ENCODE assay signal across 8 mouse cellular contexts in genomic region chr13:39011696-39012095, GRCm38 (mm10). TPM values are rescaled to one million over a fixed set of nuclear protein-coding genes. Genes with fewer than 3 reads are reported as not detected.
A peak's percentile ranks its signal among the peaks of the same experiment; 100 is the strongest.
DNase-seq lines count a peak whose midpoint lies in the region; ATAC-seq and TF ChIP-seq lines count a peak whose summit lies in the region.

No protein-coding gene starts in this region.

- intact Hi-C loops in heart, adult 2 months (cut with DNase I) = loop anchor here (2.0 to 10.0 kb wide), 2 partner anchors 157 to 319 kb away; no protein-coding TSS in a partner anchor

- H3K9ac ChIP-seq in embryonic facial prominence, embryonic 12.5 days = no peak overlapping the region
- H3K9ac ChIP-seq in heart, adult 2 months (ENCODE audit: low read depth, low read length) = no peak overlapping the region
- 0 out of 2 replicates have a peak overlapping the region, but pooled peaks have one; percentile 13 for H3K9ac ChIP-seq in limb, embryonic 11.5 days (ENCODE audit: low read length)
- H3K9ac ChIP-seq in midbrain, embryonic 15.5 days = no peak overlapping the region

- H3K27me3 ChIP-seq in embryonic facial prominence, embryonic 12.5 days = no peaks in the 10 kb centered on the region
- H3K27me3 ChIP-seq in heart, adult 2 months (ENCODE audit: control insufficient read depth, insufficient read depth, low read length) = no peaks in the 10 kb centered on the region
- no peaks in the 10 kb centered on the region; the same call in 1 of the 2 replicates for H3K27me3 ChIP-seq in kidney, adult 2 months (replicated peaks; ENCODE audit: control insufficient read depth, insufficient read depth, low read length)
- no peaks in the 10 kb centered on the region for H3K27me3 ChIP-seq in limb, embryonic 11.5 days (ENCODE audit: control insufficient read depth, insufficient read depth, low read length)
- H3K27me3 ChIP-seq in midbrain, embryonic 15.5 days (replicated peaks) = no peaks in the 10 kb centered on the region

- TF ChIP-seq POLR2A in heart, adult 2 months (IDR thresholded peaks at IDR 0.05; ENCODE audit: insufficient read depth, low read depth, low read length) = no peak
- TF ChIP-seq POLR2A in kidney, adult 2 months (IDR thresholded peaks at IDR 0.05; ENCODE audit: low read depth, low read length) = no peak

- WGBS in embryonic facial prominence, embryonic 12.5 days = 3% methylated on average over 8 of the region's 8 CpGs
- WGBS in heart, adult 2 months = 4% methylated on average over 8 of the region's 8 CpGs
- WGBS in kidney, adult 2 months = 7% methylated on average over 8 of the region's 8 CpGs
- 5% methylated on average over 8 of the region's 8 CpGs for WGBS in limb, embryonic 11.5 days
- 5% methylated on average over 8 of the region's 8 CpGs for WGBS in midbrain, embryonic 15.5 days

- H3K9me3 ChIP-seq in embryonic facial prominence, embryonic 12.5 days = no peaks in the 10 kb centered on the region
- H3K9me3 ChIP-seq in limb, embryonic 11.5 days (ENCODE audit: control insufficient read depth, low read length) = no peaks in the 10 kb centered on the region
- H3K9me3 ChIP-seq in midbrain, embryonic 15.5 days = no peaks in the 10 kb centered on the region

- no peaks in the 10 kb centered on the region; the same call in 1 of the 2 replicates for H3K4me1 ChIP-seq in embryonic facial prominence, embryonic 12.5 days
- no peaks in the 10 kb centered on the region for H3K4me1 ChIP-seq in heart, adult 2 months (ENCODE audit: control insufficient read depth, insufficient read depth, low read length)
- H3K4me1 ChIP-seq in kidney, adult 2 months (ENCODE audit: control insufficient read depth, insufficient read depth, low read length) = no peaks in the 10 kb centered on the region
- H3K4me1 ChIP-seq in limb, embryonic 11.5 days (ENCODE audit: control insufficient read depth, insufficient read depth, low read length) = no peaks in the 10 kb centered on the region
- peaks cover 4% of the 10 kb centered on the region; the same call in 1 of the 2 replicates for H3K4me1 ChIP-seq in midbrain, embryonic 15.5 days

- TF ChIP-seq CTCF in heart, adult 2 months (IDR thresholded peaks at IDR 0.05) = no peak; the same call in none of the 2 replicates
- peak; percentile 93 for TF ChIP-seq CTCF in kidney, adult 2 months (conservative IDR thresholded peaks at IDR 0.05; ENCODE audit: insufficient read depth, insufficient read length, low read depth, low read length)

- H3K36me3 ChIP-seq in embryonic facial prominence, embryonic 12.5 days = no peaks in the 10 kb centered on the region
- H3K36me3 ChIP-seq in heart, adult 2 months (ENCODE audit: control insufficient read depth, insufficient read depth, low read length) = no peaks in the 10 kb centered on the region
- no peaks in the 10 kb centered on the region for H3K36me3 ChIP-seq in kidney, adult 2 months (ENCODE audit: control insufficient read depth, insufficient read depth, low read length)
- no peaks in the 10 kb centered on the region for H3K36me3 ChIP-seq in limb, embryonic 11.5 days (ENCODE audit: control insufficient read depth, insufficient read depth, low read length)
- no peaks in the 10 kb centered on the region for H3K36me3 ChIP-seq in midbrain, embryonic 15.5 days (replicated peaks)

- peak; percentile 0 to 33 for DNase-seq in monocyte, adult 2 months (ENCODE audit: low read depth in 1 of 2, low spot score in 2 of 2)
- DNase-seq in heart, adult 2 months = peak; percentile 68 to 72
- DNase-seq in kidney, adult 2 months = peak; percentile 72
- DNase-seq in limb, embryonic 11.5 days (ENCODE audit: low spot score) = peak; percentile 89
- peak; percentile 22 to 43 for DNase-seq in spleen, postnatal 36 days (ENCODE audit: low spot score in 2 of 2)

- H3K4me2 ChIP-seq in embryonic facial prominence, embryonic 12.5 days (replicated peaks) = peak overlapping the region; percentile 41
- peak overlapping the region; percentile 30; the same call in 1 of the 2 replicates for H3K4me2 ChIP-seq in limb, embryonic 11.5 days (ENCODE audit: low read depth, severe bottlenecking)
- H3K4me2 ChIP-seq in midbrain, embryonic 15.5 days = peak overlapping the region; percentile 39

- H3K27ac ChIP-seq in embryonic facial prominence, embryonic 12.5 days = no peak overlapping the region
- no peak overlapping the region for H3K27ac ChIP-seq in heart, adult 2 months
- H3K27ac ChIP-seq in kidney, adult 2 months (ENCODE audit: insufficient read depth, low read depth, low read length) = no peak overlapping the region
- no peak overlapping the region for H3K27ac ChIP-seq in limb, embryonic 11.5 days (replicated peaks; ENCODE audit: low read depth, low read length)
- no peak overlapping the region for H3K27ac ChIP-seq in midbrain, embryonic 15.5 days

- no peak for ATAC-seq in monocyte, adult 5-6 weeks (replicated peaks; ENCODE audit: insufficient number of reproducible peaks, low FRiP score, low TSS enrichment, poor library complexity, severe bottlenecking)
- no peak for ATAC-seq in embryonic facial prominence, embryonic 12.5 days (ENCODE audit: insufficient number of reproducible peaks, insufficient read depth, low FRiP score, low TSS enrichment)
- no peak; the same call in 1 of the 2 replicates for ATAC-seq in limb, embryonic 11.5 days (ENCODE audit: insufficient number of reproducible peaks, low FRiP score, low TSS enrichment, low read depth)
- ATAC-seq in midbrain, embryonic 15.5 days (replicated peaks) = peak; percentile 77

- TF ChIP-seq EP300 in heart, adult 2 months (IDR thresholded peaks at IDR 0.05; ENCODE audit: insufficient read depth, low read depth, low read length) = no peak

- H3K79me2 ChIP-seq in heart, adult 2 months (replicated peaks; ENCODE audit: control insufficient read depth, insufficient read depth, low read length) = no peaks in the 10 kb centered on the region

- peak overlapping the region; percentile 17; the same call in 1 of the 2 replicates for H3K4me3 ChIP-seq in embryonic facial prominence, embryonic 12.5 days
- H3K4me3 ChIP-seq in heart, adult 2 months = no peak overlapping the region
- no peak overlapping the region for H3K4me3 ChIP-seq in kidney, adult 2 months (ENCODE audit: insufficient read depth, low read depth, low read length)
- H3K4me3 ChIP-seq in limb, embryonic 11.5 days (ENCODE audit: low read depth, low read length) = no peak overlapping the region
- H3K4me3 ChIP-seq in midbrain, embryonic 15.5 days = peak overlapping the region; percentile 13; the same call in 1 of the 2 replicates

RNA-seq across cellular contexts. Expression of gene Slc35b3, which starts 51.0 kb away (rescaled TPM):
- total RNA-seq in monocyte, adult 5-6 weeks (2017) = 53.4 to 68.6 TPM (median 65.8 TPM) in 3 replicates
- 36.5 and 38.8 TPM in 2 replicates for polyA plus RNA-seq in embryonic facial prominence, embryonic 12.5 days (2016; fragmentation: Nextera tagmentation; extraction: Ambion mirVana)
- 1 to 10 TPM; 3.5 to 4.8 TPM for total RNA-seq in heart, adult 2 months (2021)
- 5.3 and 12.6 TPM in 2 replicates for polyA plus RNA-seq in heart, adult 2 months (2012; rRNA removed)
- polyA plus RNA-seq in kidney, adult 2 months (2012; rRNA removed) = 17.7 and 19.4 TPM in 2 replicates
- 30.4 and 34.6 TPM in 2 replicates for polyA plus RNA-seq in limb, embryonic 11.5 days (2014; fragmentation: Nextera tagmentation; extraction: Ambion mirVana)
- polyA plus RNA-seq in midbrain, embryonic 15.5 days (2015; fragmentation: Nextera tagmentation; extraction: Ambion mirVana) = 33.6 and 35.4 TPM in 2 replicates

Comparison
In these comparisons a context has a peak if more than half of its experiments do, and no peak if none do; other contexts are left out.
1. DNase-seq: peak in every context shown above with its lines; median percentile 89 in limb, embryonic 11.5 days; 72 in kidney, adult 2 months; 70 in heart, adult 2 months; 32 in spleen, postnatal 36 days; 16 in monocyte, adult 2 months.
2. H3K4me3 ChIP-seq: peak in embryonic facial prominence, embryonic 12.5 days (single experiment) and midbrain, embryonic 15.5 days (single experiment); none in heart, adult 2 months (single experiment), kidney, adult 2 months (single experiment) and limb, embryonic 11.5 days (single experiment).
3. Peak in every context shown above with its lines, with median percentiles within 50 percentile points of each other: H3K4me2 ChIP-seq.